Mouse (Mus musculus) midbrain, embryonic 10.5 days (tissue): Measurements from ENCODE around the gene AI661453. TPM values are rescaled to one million over a fixed set of nuclear protein-coding genes. Genes with fewer than 3 reads are reported as not detected.
A peak's percentile ranks its signal among the peaks of the same experiment; 100 is the strongest.
"Not testable (repeated sequence)": the region's sequence is repeated elsewhere in the genome, so short reads cannot be mapped to it uniquely, and the experiment has no call there.

ENCODE experiments used
- DNase-seq: peaks from one replicate; pipeline ENCODE4 v3.0.0-alpha.2; 2017; ENCODE audit warnings: low spot score
- H3K27ac ChIP-seq: fragments of 300-500 bp; sonication (generic); replicated peaks from 2 replicates; pipeline ENCODE4 v1.5.1; 2016; ENCODE audit warnings: mild to moderate bottlenecking
- H3K27me3 ChIP-seq: fragments of 300-500 bp; sonication (generic); 2 replicates; pipeline ENCODE4 v1.6.1; 2016; ENCODE audit warnings: low read depth, mild to moderate bottlenecking; ENCODE audit not compliant: poor library complexity, severe bottlenecking
- H3K36me3 ChIP-seq: fragments of 300-500 bp; sonication (generic); 2 replicates; pipeline ENCODE4 v1.6.1; 2016; ENCODE audit warnings: mild to moderate bottlenecking, moderate library complexity
- H3K4me1 ChIP-seq: fragments of 300-500 bp; sonication (generic); 2 replicates; pipeline ENCODE4 v1.6.1; 2016
- H3K4me3 ChIP-seq: fragments of 300-500 bp; sonication (generic); 2 replicates; pipeline ENCODE4 v1.5.1; 2016; ENCODE audit warnings: mild to moderate bottlenecking, moderate library complexity
- H3K9me3 ChIP-seq: fragments of 300-500 bp; sonication (generic); replicated peaks from 2 replicates; pipeline ENCODE4 v1.6.1; 2016; ENCODE audit warnings: mild to moderate bottlenecking
- WGBS: fragments of 180-500 bp; shearing (Covaris S2); methylation state at CpG from one replicate; pipeline ENCODE4 v1.1.7; 2016; 5-methylcytosine and 5-hydroxymethylcytosine counted together
- polyA plus RNA-seq: library from polyadenylated mRNA; unstranded; fragments of >200 nt; fragmentation: Nextera tagmentation; extraction: Ambion mirVana; gene quantifications from 2 replicates; pipeline ENCODE4 v1.2.1, GENCODE M21; 2016

AI661453 gene
- polyA plus RNA-seq, 1 experiment from 2014 or later = 0.20 TPM

GRCm38 (mm10) chr17:47422616-47423015, 13.8 kb upstream of the AI661453 start:
- H3K4me1 ChIP-seq, H3K36me3 ChIP-seq, H3K4me3 ChIP-seq, H3K27me3 ChIP-seq, H3K27ac ChIP-seq, H3K9me3 ChIP-seq, DNase-seq: not testable (repeated sequence)
- WGBS = 83% methylated on average over 1 of the region's 1 CpGs

DNA sequence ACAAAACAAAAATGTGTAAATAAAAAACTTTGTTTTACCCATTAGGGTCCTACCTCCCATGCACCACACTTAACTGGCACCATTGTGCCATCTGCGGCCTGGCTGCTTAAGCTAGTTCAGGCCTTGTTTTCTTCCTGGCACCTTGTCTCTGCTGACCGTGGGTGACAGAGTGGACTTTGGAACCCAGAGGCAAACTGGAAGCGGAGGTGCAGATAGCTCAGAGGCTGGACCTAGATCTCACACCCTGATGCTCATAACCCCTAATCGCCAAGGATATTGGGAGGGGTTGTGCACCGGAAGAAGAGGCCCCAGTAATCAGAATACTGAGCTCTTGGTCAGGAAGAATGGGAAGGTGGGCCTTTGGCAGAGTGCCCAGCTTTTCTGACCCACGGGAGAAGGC, 12.2 kb upstream of the AI661453 start:
- no peaks in the 10 kb centered on the region for H3K9me3 ChIP-seq
- no peaks in the 10 kb centered on the region for H3K36me3 ChIP-seq
- no peak overlapping the region for H3K27ac ChIP-seq
- no peak for DNase-seq
- H3K27me3 ChIP-seq = no peaks in the 10 kb centered on the region
- H3K4me1 ChIP-seq = peaks cover 11% of the 10 kb centered on the region
- 87% methylated on average over 6 of the region's 6 CpGs for WGBS
- no peak overlapping the region for H3K4me3 ChIP-seq

- H3K36me3 ChIP-seq = no peaks in the 10 kb centered on the region
- no peak overlapping the region for H3K4me3 ChIP-seq
- no peaks in the 10 kb centered on the region for H3K9me3 ChIP-seq
- 0 out of 2 replicates have a peak, but pooled peaks cover 6% of the 10 kb centered on the region for H3K27me3 ChIP-seq
- DNase-seq = no peak
- 68% methylated on average over 6 of the region's 6 CpGs for WGBS
- H3K4me1 ChIP-seq = peaks cover 13% of the 10 kb centered on the region
- H3K27ac ChIP-seq = no peak overlapping the region
Observed at GRCm38 (mm10) chr17:47427316-47427715, 9.1 kb upstream of the AI661453 start.

GRCm38 (mm10) chr17:47428831-47429304, 7.5 kb upstream of the AI661453 start:
- Histone ChIP-seq H3K27ac (peak overlapping the region; percentile 61), H3K9me3 (no peaks in the 10 kb centered on the region), H3K27me3 (0 out of 2 replicates have a peak, but pooled peaks cover 6% of the 10 kb centered on the region), H3K36me3 (no peaks in the 10 kb centered on the region), H3K4me1 (peaks cover 13% of the 10 kb centered on the region), H3K4me3 (peak overlapping the region; percentile 18; the same call in 1 of the 2 replicates)
- DNase-seq = peak; percentile 77
- 9% methylated on average over 8 of the region's 8 CpGs for WGBS

- H3K27me3 ChIP-seq = peaks cover 15% of the 10 kb centered on the region
- no peaks in the 10 kb centered on the region for H3K36me3 ChIP-seq
- WGBS = 71% methylated on average over 5 of the region's 5 CpGs
- DNase-seq = no peak
- no peak overlapping the region for H3K27ac ChIP-seq
- peaks cover 13% of the 10 kb centered on the region for H3K4me1 ChIP-seq
- no peaks in the 10 kb centered on the region for H3K9me3 ChIP-seq
- no peak overlapping the region for H3K4me3 ChIP-seq
Observed at GRCm38 (mm10) chr17:47430815-47431214, 5.6 kb upstream of the AI661453 start.

DNA sequence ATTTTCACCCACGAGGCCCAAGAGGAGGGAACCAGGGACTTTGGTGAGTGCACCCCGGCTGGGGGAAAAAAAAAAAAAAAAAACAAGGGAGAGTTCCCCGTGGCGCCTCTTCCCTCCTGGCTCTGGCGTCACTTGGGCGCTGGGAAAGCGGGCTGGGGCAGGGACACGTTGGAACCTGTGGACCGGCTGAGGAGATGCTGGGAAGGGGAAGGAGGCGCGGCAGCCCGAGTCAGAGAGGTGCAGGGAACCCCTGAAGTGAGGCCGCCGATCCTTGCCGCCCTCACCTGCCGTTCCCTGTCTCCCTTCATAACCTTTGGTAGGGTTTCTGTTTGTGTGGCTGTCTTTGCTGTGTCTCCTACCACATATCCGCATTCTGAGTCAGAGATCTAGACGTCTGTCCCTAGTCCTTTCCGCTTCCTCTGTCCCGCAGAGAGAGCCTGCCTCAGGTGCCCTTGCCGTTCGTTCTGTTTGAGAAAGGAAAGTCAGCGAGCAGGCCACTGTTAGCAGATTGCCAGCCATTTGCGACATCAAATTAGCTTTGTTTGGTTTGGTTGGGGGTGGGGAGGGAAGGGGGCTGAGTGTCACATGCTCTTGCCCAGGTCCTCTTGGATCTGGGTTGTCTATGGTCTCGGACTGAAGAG, 612 bp downstream of the AI661453 start, which contains the start of gene 1700001C19Rik:
Gene 1700001C19Rik, minus strand, starts transcription at position 470 of the 641 bp plus-strand sequence.
- no peaks in the 10 kb centered on the region for H3K36me3 ChIP-seq
- peaks cover 59% of the 10 kb centered on the region for H3K27me3 ChIP-seq
- no peak within 1 kb of the TSS for H3K27ac ChIP-seq
- H3K9me3 ChIP-seq = no peaks in the 10 kb centered on the region
- WGBS = 2% methylated on average over 25 of the region's 25 CpGs
- DNase-seq = no peak
- peak within 1 kb of the TSS; percentile 54 for H3K4me3 ChIP-seq
- peaks cover 44% of the 10 kb centered on the region for H3K4me1 ChIP-seq

DNA sequence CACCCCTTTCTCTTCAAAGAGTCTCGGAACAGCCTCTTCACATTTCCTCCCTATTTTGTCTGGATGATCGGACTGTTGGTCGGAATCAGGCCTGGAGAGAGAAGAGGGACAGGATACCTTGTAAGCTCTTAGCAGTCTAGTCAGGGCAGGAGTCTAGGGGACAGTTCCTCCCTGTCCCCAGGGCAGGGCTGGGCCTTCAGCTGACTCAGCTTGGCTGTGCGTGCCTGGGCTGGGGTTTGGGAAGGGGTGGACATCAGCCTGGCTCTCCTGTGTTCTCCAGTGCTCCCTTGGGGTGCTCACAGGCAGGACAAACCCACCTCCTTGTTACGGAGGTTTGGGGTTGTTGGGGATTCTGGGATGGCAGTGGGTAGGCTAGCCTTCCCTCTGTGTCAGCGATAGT, 2.2 kb downstream of the AI661453 start:
- WGBS = 66% methylated on average over 6 of the region's 6 CpGs
- no peak for DNase-seq
- Histone ChIP-seq H3K27me3 (peaks cover 59% of the 10 kb centered on the region), H3K4me1 (peaks cover 44% of the 10 kb centered on the region), H3K9me3 (no peaks in the 10 kb centered on the region), H3K27ac (no peak overlapping the region), H3K36me3 (no peaks in the 10 kb centered on the region), H3K4me3 (no peak overlapping the region)

- 42% methylated on average over 9 of the region's 9 CpGs for WGBS
- peaks cover 59% of the 10 kb centered on the region for H3K27me3 ChIP-seq
- H3K27ac ChIP-seq = no peak overlapping the region
- no peaks in the 10 kb centered on the region for H3K36me3 ChIP-seq
- H3K4me3 ChIP-seq = no peak overlapping the region
- H3K9me3 ChIP-seq = no peaks in the 10 kb centered on the region
- H3K4me1 ChIP-seq = peaks cover 44% of the 10 kb centered on the region
- DNase-seq = no peak
Observed at GRCm38 (mm10) chr17:47439396-47440028, 3.1 kb downstream of the AI661453 start.

GRCm38 (mm10) chr17:47440359-47440890, 4.0 kb downstream of the AI661453 start:
- Histone ChIP-seq H3K4me3 (0 out of 2 replicates have a peak overlapping the region, but pooled peaks have one; percentile 5), H3K4me1 (peaks cover 46% of the 10 kb centered on the region), H3K36me3 (no peaks in the 10 kb centered on the region), H3K27ac (peak overlapping the region; percentile 6), H3K27me3 (peaks cover 56% of the 10 kb centered on the region), H3K9me3 (no peaks in the 10 kb centered on the region)
- 3% methylated on average over 9 of the region's 9 CpGs for WGBS
- peak; percentile 54 for DNase-seq

DNA sequence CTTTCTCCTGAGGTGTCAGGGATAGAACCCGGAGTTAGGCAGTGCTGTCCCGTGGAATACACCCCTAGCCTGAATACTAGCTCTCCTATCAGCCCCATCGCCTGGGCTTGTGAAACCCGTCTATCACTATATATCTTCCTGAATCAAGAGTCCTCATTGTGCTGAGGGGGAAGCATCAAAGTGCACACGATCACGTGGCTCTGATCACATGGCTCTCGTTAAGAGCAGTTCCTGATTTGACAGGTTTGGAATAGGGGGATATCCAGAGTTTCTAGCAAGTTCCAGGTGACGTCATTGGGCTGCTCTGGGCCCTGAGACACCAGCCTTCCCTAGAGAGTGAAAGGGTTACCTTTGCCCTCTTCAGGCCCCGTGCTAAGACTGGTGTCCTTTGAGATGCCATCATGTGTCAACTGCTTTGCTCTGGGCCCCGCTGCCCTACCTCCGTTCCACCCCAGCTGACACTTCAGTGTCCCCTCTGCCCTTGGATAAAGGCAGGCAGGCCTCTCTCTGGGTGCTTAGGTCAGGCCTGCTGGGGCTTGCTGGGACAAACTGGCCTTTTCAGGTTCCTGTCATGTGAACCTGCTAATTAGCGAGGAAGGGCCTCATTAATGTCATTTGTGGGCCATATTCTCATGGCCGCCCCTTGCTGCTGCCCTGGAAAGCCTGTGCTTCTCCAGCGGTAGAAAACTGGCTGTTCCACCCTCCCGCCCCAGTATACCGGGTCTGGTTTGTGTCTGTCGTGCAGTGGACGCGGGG, 5.1 kb downstream of the AI661453 start:
- Histone ChIP-seq H3K36me3 (no peaks in the 10 kb centered on the region), H3K9me3 (no peaks in the 10 kb centered on the region), H3K27me3 (peaks cover 47% of the 10 kb centered on the region), H3K27ac (0 out of 2 replicates have a peak overlapping the region, but pooled peaks have one; percentile 19), H3K4me3 (no peak overlapping the region), H3K4me1 (peaks cover 51% of the 10 kb centered on the region)
- WGBS = 75% methylated on average over 19 of the region's 19 CpGs
- no peak for DNase-seq

- peaks cover 46% of the 10 kb centered on the region for H3K4me1 ChIP-seq
- H3K27ac ChIP-seq = no peak overlapping the region
- H3K27me3 ChIP-seq = peaks cover 39% of the 10 kb centered on the region
- no peaks in the 10 kb centered on the region for H3K36me3 ChIP-seq
- DNase-seq = no peak
- no peaks in the 10 kb centered on the region for H3K9me3 ChIP-seq
- H3K4me3 ChIP-seq = no peak overlapping the region
- WGBS = 80% methylated on average over 3 of the region's 3 CpGs
Observed at GRCm38 (mm10) chr17:47442271-47442670, 5.9 kb downstream of the AI661453 start.

DNA sequence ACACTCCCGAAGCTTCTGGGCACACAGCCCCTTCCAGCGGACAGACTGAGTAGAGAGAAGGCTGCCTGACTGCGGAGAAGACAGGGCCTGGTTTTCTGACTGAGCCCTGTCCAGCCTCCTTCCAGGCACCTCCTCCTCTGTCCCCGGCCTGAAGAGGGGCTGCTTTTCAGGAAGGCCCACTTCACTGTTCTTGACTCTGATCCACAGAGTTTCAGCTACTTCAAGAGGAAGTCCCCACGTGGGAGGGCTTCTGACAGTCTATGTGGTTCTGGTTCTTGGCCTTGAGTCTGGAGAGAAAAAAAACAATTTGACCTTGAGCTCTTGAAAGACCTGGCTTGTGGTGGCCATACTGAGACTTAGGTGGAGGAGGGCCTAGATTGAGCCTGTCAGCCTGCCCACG, 7.7 kb downstream of the AI661453 start:
- no peaks in the 10 kb centered on the region for H3K9me3 ChIP-seq
- WGBS = 83% methylated on average over 6 of the region's 6 CpGs
- no peak overlapping the region for H3K4me3 ChIP-seq
- no peak overlapping the region for H3K27ac ChIP-seq
- H3K27me3 ChIP-seq = peaks cover 21% of the 10 kb centered on the region
- no peaks in the 10 kb centered on the region for H3K36me3 ChIP-seq
- no peak for DNase-seq
- H3K4me1 ChIP-seq = peaks cover 48% of the 10 kb centered on the region
